Mouse (Mus musculus) frontal cortex, postnatal 10 days (tissue): ENCODE results near the gene Tlk1.

Experiments used
- DNase-seq, 2 experiments: peaks; one replicate each; pipeline ENCODE4 v3.0.0; 2022; ENCODE audit warnings: low spot score in 2 of 2, mixed read lengths in 1 of 2

The Tlk1 gene

GRCm38 (mm10) chr2:70825371-70826051, at the start of gene Tlk1:
Gene Tlk1 (minus strand): TSS chr2:70825728.
- DNase-seq = peak; percentile 28 to 61

GRCm38 (mm10) chr2:70875129-70875528, 49.6 kb upstream of the Tlk1 start:
- no peak for DNase-seq

- DNase-seq = no peak
These were observed 47.6 kb upstream of the Tlk1 start for GRCm38 (mm10) chr2:70873168-70873567.

- DNase-seq = no peak
These were observed 46.0 kb upstream of the Tlk1 start for GRCm38 (mm10) chr2:70871466-70872022.

- DNase-seq = no peak
These were observed 45.3 kb upstream of the Tlk1 start for GRCm38 (mm10) chr2:70870819-70871218.

- DNase-seq = no peak
These were observed 43.6 kb upstream of the Tlk1 start for GRCm38 (mm10) chr2:70869116-70869515.

GRCm38 (mm10) chr2:70867231-70867630, 41.7 kb upstream of the Tlk1 start:
- DNase-seq = no peak

GRCm38 (mm10) chr2:70862881-70863280, 37.4 kb upstream of the Tlk1 start:
- no peak for DNase-seq

- DNase-seq = no peak
These were observed 34.2 kb upstream of the Tlk1 start for GRCm38 (mm10) chr2:70859740-70860139.

GRCm38 (mm10) chr2:70856971-70857370, 31.4 kb upstream of the Tlk1 start:
- no peak for DNase-seq

- no peak for DNase-seq
These were observed 28.8 kb upstream of the Tlk1 start for GRCm38 (mm10) chr2:70854231-70854888.

GRCm38 (mm10) chr2:70853329-70853728, 27.8 kb upstream of the Tlk1 start:
- no peak for DNase-seq

GRCm38 (mm10) chr2:70852796-70853221, 27.3 kb upstream of the Tlk1 start:
- peak; percentile 48 to 51 for DNase-seq

GRCm38 (mm10) chr2:70852186-70852795, 26.8 kb upstream of the Tlk1 start:
- DNase-seq = no peak

GRCm38 (mm10) chr2:70845871-70846270, 20.3 kb upstream of the Tlk1 start:
- no peak for DNase-seq

- no peak for DNase-seq
These were observed 19.3 kb upstream of the Tlk1 start for GRCm38 (mm10) chr2:70844694-70845395.

GRCm38 (mm10) chr2:70842049-70842618, 16.6 kb upstream of the Tlk1 start:
- DNase-seq = no peak

GRCm38 (mm10) chr2:70838536-70839216, 13.1 kb upstream of the Tlk1 start:
- no peak for DNase-seq

- no peak for DNase-seq
These were observed 10.8 kb upstream of the Tlk1 start for GRCm38 (mm10) chr2:70836306-70836651.

GRCm38 (mm10) chr2:70835641-70836305, 10.2 kb upstream of the Tlk1 start:
- DNase-seq = no peak

GRCm38 (mm10) chr2:70835209-70835608, 9.7 kb upstream of the Tlk1 start:
- DNase-seq = no peak
